Mouse (Mus musculus) thymus, adult 18-20 months (tissue): Measurements from ENCODE around the gene Lta.

Experiments used
- DNase-seq, 2 experiments: peaks; one replicate each; pipeline ENCODE4 v3.0.0; 2022; ENCODE audit warnings: mixed read lengths in 2 of 2

The Lta gene

GRCm38 (mm10) chr17:35156461-35157200 lies 48.5 kb downstream of the Lta start:
- DNase-seq, result no peak

GRCm38 (mm10) chr17:35155451-35155850 lies 49.7 kb downstream of the Lta start:
- DNase-seq, result no peak

- no peak for DNase-seq
Measured at GRCm38 (mm10) chr17:35154616-35155015, 50.5 kb downstream of the Lta start.

GRCm38 (mm10) chr17:35153931-35154330 lies 51.2 kb downstream of the Lta start:
- DNase-seq, result no peak
